Mouse (Mus musculus) adrenal gland, postnatal 14 days (tissue): ENCODE measurements at regions not wholly inside any gene's neighbourhood (a gene's known extent, or its start where the extent isn't known, plus 50 kb on each side); places are given as distances from the start of the nearest gene placed in this dataset.

Experiments used
- DNase-seq: peaks from one replicate; pipeline ENCODE4 v3.0.0; 2021; ENCODE audit warnings: mixed read lengths

- DNase-seq: no peak
Measured at GRCm38 (mm10) chr6:16999451-17000139, 65.4 kb upstream of the Tes start.

GRCm38 (mm10) chr6:16995495-16995936 is 69.4 kb upstream of the Tes start:
- no peak for DNase-seq

GRCm38 (mm10) chr6:16994711-16995110 is 70.2 kb upstream of the Tes start:
- DNase-seq: peak; percentile 20

DNA sequence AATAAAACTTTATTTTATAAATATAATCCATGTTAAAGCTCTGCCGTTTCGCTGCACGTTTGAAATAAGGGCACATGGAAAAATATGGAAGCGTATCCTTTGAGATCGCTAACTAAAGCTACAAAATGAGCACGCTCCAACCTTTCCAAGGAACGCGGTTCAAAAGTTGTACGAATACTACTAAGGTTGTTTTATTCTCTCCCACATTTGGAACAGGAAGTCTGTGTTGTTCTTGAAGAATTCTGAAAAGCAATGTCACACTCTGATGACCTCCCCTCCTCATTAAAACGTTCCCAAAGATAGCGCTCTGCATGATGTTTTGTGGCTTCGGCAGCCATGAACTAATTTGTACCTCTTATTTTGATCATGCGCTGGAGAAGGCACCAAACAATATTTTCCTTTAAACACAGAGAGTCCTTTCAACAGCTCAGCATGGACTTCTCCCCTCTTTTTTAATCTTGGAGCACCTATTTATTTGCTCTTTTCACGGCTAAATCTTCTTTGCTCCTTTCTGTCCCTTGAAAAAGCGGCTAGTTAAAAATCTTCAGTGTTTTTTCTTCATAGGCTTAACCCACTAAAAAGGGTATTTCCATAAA is 72.9 kb upstream of the Tes start:
- DNase-seq: no peak

GRCm38 (mm10) chr6:16978206-16978505 is 79.9 kb upstream of the Tfec start:
- peak; percentile 43 for DNase-seq

DNA sequence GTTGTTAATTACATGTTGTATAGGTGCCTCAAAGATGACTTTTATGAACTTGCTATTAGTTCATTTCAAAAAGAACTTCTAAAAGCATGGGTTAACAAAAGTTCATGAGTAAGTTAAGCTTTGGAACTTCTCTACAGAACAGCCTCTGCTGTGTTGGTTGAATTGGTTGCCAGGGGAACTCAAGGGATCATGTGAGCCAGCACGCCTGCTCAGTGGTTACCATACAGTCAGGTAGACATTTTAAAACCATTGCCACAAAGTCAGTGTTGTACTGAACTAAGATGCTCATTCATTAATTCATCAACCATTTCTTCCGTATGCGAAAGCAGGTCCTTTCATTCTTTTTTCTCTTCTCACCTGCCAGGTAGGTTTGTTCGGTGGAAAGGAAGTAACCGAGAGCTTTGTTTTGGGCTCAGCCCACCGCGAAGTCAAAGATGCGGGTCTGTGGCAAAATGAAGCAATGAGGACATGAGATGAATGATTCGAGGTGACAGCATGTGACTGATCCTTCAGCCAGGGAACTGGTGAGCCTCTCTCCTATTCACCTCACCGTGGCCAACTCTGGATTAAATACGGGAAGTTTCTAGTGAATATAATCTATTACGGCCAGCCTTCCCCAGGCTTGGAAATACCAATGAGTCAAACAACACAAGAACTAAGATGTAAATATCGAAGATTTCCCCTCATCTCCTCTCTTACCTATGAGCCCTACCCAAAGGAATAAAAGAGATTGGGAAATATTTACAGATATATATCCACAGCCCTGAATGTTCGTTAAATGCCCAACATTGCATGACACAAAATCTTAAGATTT is 79.4 kb upstream of the Tfec start:
- no peak for DNase-seq

DNA sequence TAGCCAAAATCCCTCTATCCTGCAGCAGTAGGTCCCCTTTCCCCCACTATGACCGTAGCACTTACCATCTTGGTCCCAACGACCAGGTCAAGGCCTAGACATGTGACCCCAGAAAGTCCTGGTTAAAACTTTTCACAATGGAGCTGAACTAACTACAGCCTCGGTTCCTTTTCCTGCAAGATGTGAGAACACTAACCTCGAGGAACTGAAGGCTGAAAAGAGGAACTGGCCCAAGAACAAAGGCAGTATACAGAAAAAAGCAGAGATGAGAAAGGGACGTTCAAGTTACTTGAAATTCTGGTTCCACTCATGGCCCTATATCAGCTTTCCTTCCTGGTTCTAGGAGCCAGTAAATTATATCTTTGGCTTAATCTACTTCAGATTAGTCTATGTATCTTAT is 67.4 kb upstream of the Tfec start:
- DNase-seq: no peak

DNA sequence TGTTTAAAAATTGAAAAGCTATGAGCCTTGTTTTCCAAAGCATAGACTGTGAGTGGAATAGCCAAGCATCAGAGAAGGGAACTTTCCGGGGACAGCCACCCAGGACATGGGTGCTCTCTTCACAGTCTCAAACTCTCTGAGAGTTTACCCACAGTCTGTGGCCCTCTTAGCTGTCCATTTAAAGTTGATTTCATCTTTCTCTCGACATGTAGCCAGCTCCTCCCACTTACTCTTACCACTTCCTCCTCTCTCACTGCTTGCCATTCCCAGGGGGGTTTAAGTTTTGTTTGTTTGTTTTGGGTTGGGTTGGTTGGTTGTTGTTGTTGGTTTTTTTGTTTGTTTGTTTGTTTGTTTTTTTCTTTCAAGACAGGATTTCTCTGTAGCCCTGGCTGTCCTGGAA is 66.1 kb upstream of the Tfec start:
- DNase-seq: no peak

- DNase-seq: no peak
Measured at GRCm38 (mm10) chr6:16963958-16964357, 65.7 kb upstream of the Tfec start.

DNA sequence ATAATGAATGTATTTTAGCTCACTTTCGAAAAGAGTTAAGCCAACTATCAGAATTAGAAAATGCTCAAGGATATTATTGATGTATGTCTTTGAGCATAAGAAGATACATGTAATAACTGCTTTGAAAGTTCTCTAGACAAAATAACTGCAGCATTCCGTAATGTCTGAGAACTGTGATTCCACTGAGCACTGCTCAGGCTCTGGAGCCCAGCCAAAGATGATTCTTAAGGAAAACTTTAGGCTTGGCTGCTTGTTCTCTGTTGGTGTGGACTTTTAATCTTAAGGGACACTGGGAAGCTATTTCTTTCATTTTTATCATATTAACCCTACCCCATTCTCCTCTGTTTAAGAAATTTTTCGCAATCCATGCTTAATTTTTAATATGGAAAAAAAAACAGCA is 59.9 kb upstream of the Tfec start:
- no peak for DNase-seq

GRCm38 (mm10) chr6:16956771-16957435 is 58.7 kb upstream of the Tfec start:
- DNase-seq: no peak
